Mouse (Mus musculus) hindbrain, embryonic 13.5 days (tissue): ENCODE results near the gene Fosb. TPM values are rescaled to one million over a fixed set of nuclear protein-coding genes. Genes with fewer than 3 reads are reported as not detected.

ENCODE experiments used
- ATAC-seq: fragments of 200-750 bp; cut with Nextera tagmentation; 2 replicates; pipeline ENCODE4 v1.8.0; 2017; ENCODE audit warnings: moderate TSS enrichment; ENCODE audit not compliant: low FRiP score
- H3K27ac ChIP-seq: fragments of 300-500 bp; sonication (generic); 2 replicates; pipeline ENCODE4 v1.5.1; 2015; ENCODE audit warnings: inconsistent platforms, mild to moderate bottlenecking, moderate library complexity
- H3K27me3 ChIP-seq: fragments of 300-500 bp; sonication (generic); 2 replicates; pipeline ENCODE4 v1.6.1; 2015; ENCODE audit warnings: mild to moderate bottlenecking, inconsistent platforms
- H3K36me3 ChIP-seq: fragments of 300-500 bp; sonication (generic); 2 replicates; pipeline ENCODE4 v1.6.1; 2015; ENCODE audit warnings: mild to moderate bottlenecking, inconsistent platforms
- H3K4me1 ChIP-seq: fragments of 300-500 bp; sonication (generic); replicated peaks from 2 replicates; pipeline ENCODE4 v1.6.1; 2015; ENCODE audit warnings: inconsistent platforms
- H3K4me2 ChIP-seq: fragments of 300-500 bp; sonication (generic); 2 replicates; pipeline ENCODE4 v1.6.1; 2015; ENCODE audit warnings: inconsistent platforms, mild to moderate bottlenecking, moderate library complexity
- H3K4me3 ChIP-seq: fragments of 300-500 bp; sonication (generic); 2 replicates; pipeline ENCODE4 v1.5.1; 2015; ENCODE audit warnings: mild to moderate bottlenecking, inconsistent platforms
- H3K9ac ChIP-seq: fragments of 300-500 bp; sonication (generic); 2 replicates; pipeline ENCODE4 v1.6.1; 2015; ENCODE audit warnings: mild to moderate bottlenecking, inconsistent platforms
- H3K9me3 ChIP-seq: fragments of 300-500 bp; sonication (generic); 2 replicates; pipeline ENCODE4 v1.6.1; 2016; ENCODE audit warnings: inconsistent platforms
- WGBS: fragments of 180-500 bp; shearing (Covaris S2); methylation state at CpG from one replicate; pipeline ENCODE4 v1.1.7; 2015; 5-methylcytosine and 5-hydroxymethylcytosine counted together
- polyA plus RNA-seq: library from polyadenylated mRNA; unstranded; fragments of >200 nt; fragmentation: Nextera tagmentation; extraction: Ambion mirVana; gene quantifications from 2 replicates; pipeline ENCODE4 v1.2.1, GENCODE M21; 2015

The Fosb gene
- 0.06 and 0.08 TPM in 2 replicates for polyA plus RNA-seq

DNA sequence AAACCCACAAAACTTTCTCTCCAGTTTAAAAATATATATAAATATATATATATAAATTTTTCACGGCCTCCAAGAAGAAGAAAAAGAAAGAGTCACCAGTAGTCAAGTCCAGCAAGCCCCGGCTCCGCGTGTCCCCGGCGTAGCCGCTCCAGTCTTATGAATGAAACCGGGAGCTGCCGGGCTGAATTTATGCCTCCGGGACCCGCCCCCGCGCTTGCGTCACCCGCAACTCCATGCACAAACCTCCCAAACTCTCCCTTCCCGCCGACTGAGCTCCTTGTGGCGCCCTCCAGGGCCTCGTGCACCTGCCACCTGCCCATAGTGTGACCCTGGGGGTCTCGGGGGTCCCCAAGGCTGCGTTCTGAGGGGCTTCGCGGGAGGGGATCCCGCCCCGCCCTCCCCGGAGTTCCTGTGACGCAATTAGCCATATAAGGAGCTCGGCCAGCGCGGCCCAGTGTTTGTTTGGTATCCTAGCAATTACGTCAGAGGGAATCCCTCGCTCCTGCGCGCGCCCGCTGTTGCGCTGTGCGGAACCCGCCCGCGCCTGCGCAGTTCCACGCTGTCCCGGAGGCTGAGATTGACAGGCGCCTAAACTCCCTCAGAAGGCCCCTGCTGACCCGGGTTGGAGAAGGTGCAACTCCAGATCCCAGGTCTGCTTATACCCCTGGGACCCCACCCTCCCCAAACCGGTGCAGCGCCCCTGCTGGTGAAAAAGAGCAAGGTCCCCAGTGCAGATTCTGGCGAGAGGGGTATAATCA, at the start of gene Fosb:
Gene Fosb, minus strand, starts transcription at position 168 of the 758 bp plus-strand sequence.
- peak within 1 kb of the TSS; percentile 89 for H3K4me2 ChIP-seq
- no peak within 1 kb of the TSS for H3K27ac ChIP-seq
- under 1% methylated on average over 49 of the region's 49 CpGs for WGBS
- H3K4me3 ChIP-seq, result peak within 1 kb of the TSS; percentile 54
- H3K27me3 ChIP-seq, result peaks cover 60% of the 10 kb centered on the region
- peak; percentile 88 for ATAC-seq
- H3K9ac ChIP-seq, result peak within 1 kb of the TSS; percentile 75
- peaks cover 28% of the 10 kb centered on the region for H3K4me1 ChIP-seq
- H3K9me3 ChIP-seq, result no peaks in the 10 kb centered on the region
- no peaks in the 10 kb centered on the region for H3K36me3 ChIP-seq

DNA sequence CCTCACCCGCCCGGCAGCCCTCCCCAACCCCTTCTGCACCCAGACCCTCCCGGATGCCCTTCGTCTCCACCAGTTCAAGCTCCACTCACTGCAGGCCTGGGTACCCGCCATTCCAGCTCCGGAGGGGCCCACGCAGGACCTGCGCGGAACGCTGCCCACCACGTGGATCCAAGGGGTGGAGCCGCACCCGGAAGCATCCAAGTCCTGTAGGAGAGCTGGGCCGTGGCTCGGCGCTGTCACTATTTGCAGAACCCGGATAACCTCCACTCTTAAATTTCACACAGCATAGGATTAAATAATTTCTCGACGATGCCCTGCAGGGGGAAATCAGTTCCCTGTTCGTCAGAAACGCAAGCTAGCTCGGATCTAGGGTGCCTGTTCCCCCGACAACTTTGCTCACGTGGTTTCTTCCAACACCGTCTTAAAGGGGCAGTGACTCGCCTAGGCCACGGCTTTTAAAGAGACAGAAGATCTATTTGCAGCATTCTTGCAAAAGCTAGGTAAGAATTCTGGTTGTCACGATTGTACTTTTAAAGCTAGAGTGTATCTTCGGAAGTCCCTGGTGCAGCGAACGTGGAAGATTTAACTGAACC, 49.5 kb upstream of the Fosb start, which contains the start of the genes Cd3eap and Ppp1r13l:
Gene Cd3eap, minus strand, starts transcription at position 185 of the 593 bp plus-strand sequence.
Gene Ppp1r13l, plus strand, starts transcription at position 451 of the 593 bp plus-strand sequence.
- 0% methylated on average over 29 of the region's 31 CpGs for WGBS
- no peaks in the 10 kb centered on the region for H3K9me3 ChIP-seq
- H3K27me3 ChIP-seq, result peaks cover 20% of the 10 kb centered on the region
- peak within 1 kb of the TSS; percentile 77 for H3K9ac ChIP-seq
- peak within 1 kb of the TSS; percentile 56 for H3K4me3 ChIP-seq
- peak; percentile 83 for ATAC-seq
- peak within 1 kb of the TSS; percentile 44 for H3K27ac ChIP-seq
- H3K4me2 ChIP-seq, result peak within 1 kb of the TSS; percentile 97
- H3K4me1 ChIP-seq, result peaks cover 42% of the 10 kb centered on the region
- H3K36me3 ChIP-seq, result peaks cover 30% of the 10 kb centered on the region

DNA sequence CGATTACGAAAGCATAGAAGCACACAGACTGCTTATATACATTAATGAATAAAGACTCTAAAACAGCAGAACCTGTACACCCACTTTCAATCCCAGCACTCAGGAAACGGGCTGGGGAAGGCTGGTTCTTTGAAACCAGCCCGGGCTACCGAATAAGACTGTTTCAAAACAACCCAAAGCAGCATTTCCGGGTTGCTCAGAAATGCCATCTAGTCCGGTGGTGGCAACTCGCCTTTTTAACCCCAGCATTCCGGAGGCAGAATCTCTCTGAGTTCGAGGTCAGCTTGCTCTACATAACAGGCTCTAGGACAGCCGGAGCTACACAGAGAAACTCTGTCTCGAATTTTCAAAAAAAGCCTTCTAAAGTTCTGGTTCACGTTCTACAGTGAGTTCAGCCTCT, 48.8 kb upstream of the Fosb start:
- Histone ChIP-seq H3K9me3 (no peaks in the 10 kb centered on the region), H3K4me3 (peak overlapping the region; percentile 56), H3K4me1 (peaks cover 40% of the 10 kb centered on the region), H3K27me3 (peaks cover 20% of the 10 kb centered on the region), H3K27ac (no peak overlapping the region), H3K4me2 (peak overlapping the region; percentile 97), H3K36me3 (peaks cover 36% of the 10 kb centered on the region), H3K9ac (peak overlapping the region; percentile 77)
- ATAC-seq, result no peak
- 22% methylated on average over 13 of the region's 13 CpGs for WGBS

- Histone ChIP-seq H3K4me1 (peaks cover 39% of the 10 kb centered on the region), H3K27ac (no peak overlapping the region), H3K36me3 (peaks cover 45% of the 10 kb centered on the region), H3K9ac (peak overlapping the region; percentile 77), H3K9me3 (no peaks in the 10 kb centered on the region), H3K4me2 (peak overlapping the region; percentile 97), H3K4me3 (peak overlapping the region; percentile 56; the same call in 1 of the 2 replicates), H3K27me3 (peaks cover 13% of the 10 kb centered on the region)
- WGBS, result 91% methylated on average over 25 of the region's 25 CpGs
- ATAC-seq, result no peak
Observed at GRCm38 (mm10) chr7:19357381-19358375, 47.8 kb upstream of the Fosb start.

- no peaks in the 10 kb centered on the region for H3K27me3 ChIP-seq
- no peak for ATAC-seq
- H3K4me2 ChIP-seq, result no peak overlapping the region
- no peak overlapping the region for H3K9ac ChIP-seq
- no peak overlapping the region for H3K27ac ChIP-seq
- H3K9me3 ChIP-seq, result no peaks in the 10 kb centered on the region
- no peak overlapping the region for H3K4me3 ChIP-seq
- 66% methylated on average over 10 of the region's 10 CpGs for WGBS
- H3K4me1 ChIP-seq, result peaks cover 26% of the 10 kb centered on the region
- H3K36me3 ChIP-seq, result peaks cover 59% of the 10 kb centered on the region
Observed at GRCm38 (mm10) chr7:19356311-19356710, 46.5 kb upstream of the Fosb start.

DNA sequence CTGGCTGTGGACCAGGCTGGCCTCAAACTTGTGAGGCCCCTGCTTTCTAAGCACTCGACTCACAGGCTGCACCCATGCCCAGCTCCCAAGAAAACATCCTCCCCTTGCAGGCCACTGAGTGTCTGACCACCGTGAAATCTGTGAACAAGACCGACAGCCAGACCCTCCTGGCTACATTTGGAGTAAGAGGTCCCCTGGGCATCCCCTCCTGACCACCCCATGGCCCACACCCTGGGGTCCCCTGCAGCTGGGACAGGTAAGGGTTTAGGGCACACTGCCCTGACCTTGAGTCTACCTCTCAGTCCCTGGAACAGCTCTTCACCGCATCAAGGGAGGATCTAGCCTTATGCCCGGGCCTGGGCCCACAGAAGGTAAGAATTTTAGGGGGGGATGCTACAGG, 45.1 kb upstream of the Fosb start:
- H3K4me2 ChIP-seq, result no peak overlapping the region
- peaks cover 69% of the 10 kb centered on the region for H3K36me3 ChIP-seq
- 0 out of 2 replicates have a peak overlapping the region, but pooled peaks have one; percentile 35 for H3K9ac ChIP-seq
- no peaks in the 10 kb centered on the region for H3K27me3 ChIP-seq
- WGBS, result 96% methylated on average over 5 of the region's 5 CpGs
- no peak for ATAC-seq
- no peak overlapping the region for H3K27ac ChIP-seq
- H3K4me1 ChIP-seq, result peaks cover 16% of the 10 kb centered on the region
- H3K9me3 ChIP-seq, result no peaks in the 10 kb centered on the region
- H3K4me3 ChIP-seq, result no peak overlapping the region

- H3K9ac ChIP-seq, result no peak overlapping the region
- H3K9me3 ChIP-seq, result no peaks in the 10 kb centered on the region
- no peak overlapping the region for H3K4me3 ChIP-seq
- H3K4me1 ChIP-seq, result peaks cover 15% of the 10 kb centered on the region
- no peaks in the 10 kb centered on the region for H3K27me3 ChIP-seq
- no peak overlapping the region for H3K27ac ChIP-seq
- 96% methylated on average over 8 of the region's 8 CpGs for WGBS
- H3K36me3 ChIP-seq, result peaks cover 71% of the 10 kb centered on the region
- H3K4me2 ChIP-seq, result no peak overlapping the region
- ATAC-seq, result no peak
Observed at GRCm38 (mm10) chr7:19350221-19350620, 40.4 kb upstream of the Fosb start.

DNA sequence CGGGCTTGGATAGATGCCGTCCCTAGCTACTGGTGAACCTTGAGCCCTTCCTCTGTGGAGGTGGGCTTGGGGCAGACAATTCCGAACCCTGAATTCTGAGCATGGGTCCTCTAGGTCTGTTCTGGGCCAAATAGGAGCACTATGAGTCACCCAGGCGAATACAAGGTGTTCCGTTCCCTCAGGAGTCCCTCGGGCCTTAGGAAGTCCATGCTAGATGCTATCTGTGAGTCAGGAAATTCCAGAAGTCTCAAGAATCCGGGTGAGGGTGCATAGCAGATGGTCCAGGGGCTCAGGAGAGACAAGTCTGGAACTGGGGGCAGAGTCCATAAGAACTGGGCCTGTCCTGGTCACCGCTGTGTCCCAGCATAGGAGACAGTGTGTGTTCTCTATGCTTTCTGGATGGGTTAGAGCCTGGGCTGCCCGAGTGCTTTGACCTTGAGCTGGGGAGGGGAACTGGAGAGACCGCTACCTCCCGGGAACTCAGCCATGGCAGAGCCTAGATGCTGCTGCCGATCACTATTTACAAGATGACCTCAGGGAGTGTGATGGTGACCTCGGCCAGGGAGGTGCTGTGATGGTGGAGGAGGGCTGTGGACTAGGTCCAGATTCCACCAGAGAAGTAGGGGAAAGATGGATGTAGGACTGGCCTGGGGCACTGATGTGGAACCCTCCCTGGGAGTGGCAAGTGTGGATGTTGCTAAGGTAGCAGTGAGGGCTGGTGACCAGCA, 39.5 kb upstream of the Fosb start:
- H3K4me2 ChIP-seq, result no peak overlapping the region
- no peaks in the 10 kb centered on the region for H3K27me3 ChIP-seq
- H3K36me3 ChIP-seq, result peaks cover 63% of the 10 kb centered on the region
- H3K9me3 ChIP-seq, result no peaks in the 10 kb centered on the region
- no peak for ATAC-seq
- H3K4me3 ChIP-seq, result no peak overlapping the region
- no peak overlapping the region for H3K9ac ChIP-seq
- WGBS, result 90% methylated on average over 13 of the region's 13 CpGs
- peaks cover 19% of the 10 kb centered on the region for H3K4me1 ChIP-seq
- H3K27ac ChIP-seq, result no peak overlapping the region

- H3K36me3 ChIP-seq, result peaks cover 24% of the 10 kb centered on the region
- H3K27me3 ChIP-seq, result peaks cover 19% of the 10 kb centered on the region
- peaks cover 42% of the 10 kb centered on the region for H3K4me1 ChIP-seq
- peak overlapping the region; percentile 81 for H3K4me2 ChIP-seq
- ATAC-seq, result peak; percentile 95
- H3K27ac ChIP-seq, result peak overlapping the region; percentile 91
- H3K9ac ChIP-seq, result peak overlapping the region; percentile 75
- H3K9me3 ChIP-seq, result no peaks in the 10 kb centered on the region
- H3K4me3 ChIP-seq, result peak overlapping the region; percentile 67
- WGBS, result 0% methylated on average over 31 of the region's 31 CpGs
Observed at GRCm38 (mm10) chr7:19344938-19345471, 35.2 kb upstream of the Fosb start.

DNA sequence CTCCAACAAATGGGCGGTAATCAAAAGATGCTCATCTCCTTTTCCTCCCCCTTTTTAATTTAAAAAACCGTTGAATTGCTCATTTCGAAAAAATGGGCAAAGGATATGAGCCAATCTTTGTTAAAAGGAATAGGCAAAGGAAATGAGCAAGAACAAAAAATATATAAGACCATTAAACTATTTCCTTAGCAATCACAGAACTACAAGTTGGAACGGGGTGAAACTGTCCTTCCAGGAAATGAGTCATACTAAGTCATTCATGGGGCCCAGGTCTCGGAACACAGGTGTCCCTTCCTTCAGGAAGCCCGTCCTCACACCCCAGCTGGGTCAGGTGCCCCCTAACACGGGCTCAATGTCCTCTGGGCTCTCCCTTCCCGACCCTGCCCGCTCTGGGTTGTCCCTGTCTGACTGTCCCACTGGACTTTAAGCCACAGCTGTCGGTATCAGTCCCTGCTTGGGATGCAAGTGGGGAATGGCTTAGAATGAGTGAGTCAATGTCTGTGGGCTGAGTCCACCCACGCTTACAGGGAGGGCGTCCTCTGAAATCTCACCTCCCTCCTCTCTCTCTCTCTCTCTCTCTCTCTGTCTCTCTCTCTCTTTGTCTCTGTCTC, 34.5 kb upstream of the Fosb start, which contains the start of gene Ercc1:
Gene Ercc1, plus strand, starts transcription at position 542 of the 611 bp plus-strand sequence.
- peak within 1 kb of the TSS; percentile 91 for H3K27ac ChIP-seq
- ATAC-seq, result peak; percentile 21
- no peaks in the 10 kb centered on the region for H3K9me3 ChIP-seq
- H3K27me3 ChIP-seq, result peaks cover 21% of the 10 kb centered on the region
- H3K4me1 ChIP-seq, result peaks cover 42% of the 10 kb centered on the region
- H3K4me2 ChIP-seq, result peak within 1 kb of the TSS; percentile 81
- H3K4me3 ChIP-seq, result peak within 1 kb of the TSS; percentile 67
- H3K9ac ChIP-seq, result peak within 1 kb of the TSS; percentile 75
- WGBS, result 27% methylated on average over 12 of the region's 12 CpGs
- peaks cover 18% of the 10 kb centered on the region for H3K36me3 ChIP-seq
